Mouse (Mus musculus): Measurements from ENCODE around the gene Npepps.

Gene Npepps

DNA sequence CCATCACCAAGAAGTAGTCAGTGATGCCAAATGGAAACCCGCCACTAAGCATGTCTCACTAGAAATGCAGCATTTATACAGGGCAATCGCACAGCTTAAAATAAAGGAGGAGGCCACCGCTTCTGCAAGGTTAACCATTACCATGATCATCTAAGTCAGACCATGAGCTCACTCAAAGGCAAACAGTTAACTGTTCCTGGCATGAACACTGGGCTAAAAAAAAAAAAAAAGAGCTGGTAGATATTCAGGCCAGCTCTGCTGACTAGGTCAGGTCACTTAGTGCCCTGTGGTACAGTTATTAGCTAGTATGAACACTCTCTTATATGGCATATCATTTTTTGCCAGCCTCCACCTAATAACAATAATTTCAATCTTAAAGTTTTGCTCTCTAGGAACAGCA lies 98.0 kb downstream of the Npepps start:
- Histone ChIP-seq H3K27me3 (ENCODE audit: insufficient read depth, low read length) (no peaks in the 10 kb centered on the region), H3K4me1 (replicated peaks; ENCODE audit: low read depth, low read length) (peaks cover 87% of the 10 kb centered on the region), H3K36me3 (ENCODE audit: insufficient read depth, low read length) (peaks cover 93% of the 10 kb centered on the region), H3K9me3 (ENCODE audit: low read length) (no peaks in the 10 kb centered on the region), H3K4me3 (replicated peaks; ENCODE audit: low read length) (no peak overlapping the region)
- TF ChIP-seq CTCF (conservative IDR thresholded peaks at IDR 0.05; ENCODE audit: low read length) (no peak), NANOG (IDR thresholded peaks at IDR 0.05; ENCODE audit: borderline replicate concordance, low read length) (no peak), POU5F1 (IDR thresholded peaks at IDR 0.05; ENCODE audit: borderline replicate concordance, low read length) (no peak)

GRCm38 (mm10) chr11:97181061-97181460 lies 99.4 kb downstream of the Npepps start:
- Histone ChIP-seq H3K4me3 (replicated peaks; ENCODE audit: low read length) (no peak overlapping the region), H3K27me3 (ENCODE audit: insufficient read depth, low read length) (no peaks in the 10 kb centered on the region), H3K4me1 (replicated peaks; ENCODE audit: low read depth, low read length) (peaks cover 91% of the 10 kb centered on the region), H3K36me3 (ENCODE audit: insufficient read depth, low read length) (peaks cover 100% of the 10 kb centered on the region), H3K9me3 (ENCODE audit: low read length) (no peaks in the 10 kb centered on the region)
- TF ChIP-seq NANOG (IDR thresholded peaks at IDR 0.05; ENCODE audit: borderline replicate concordance, low read length): no peak
- TF ChIP-seq CTCF (conservative IDR thresholded peaks at IDR 0.05; ENCODE audit: low read length): no peak
- TF ChIP-seq POU5F1 (IDR thresholded peaks at IDR 0.05; ENCODE audit: borderline replicate concordance, low read length): no peak

GRCm38 (mm10) chr11:97178198-97178597 lies 102.2 kb downstream of the Npepps start:
- TF ChIP-seq POU5F1 (IDR thresholded peaks at IDR 0.05; ENCODE audit: borderline replicate concordance, low read length) (no peak), NANOG (IDR thresholded peaks at IDR 0.05; ENCODE audit: borderline replicate concordance, low read length) (no peak), CTCF (conservative IDR thresholded peaks at IDR 0.05; ENCODE audit: low read length) (no peak)
- H3K9me3 ChIP-seq (ENCODE audit: low read length): no peaks in the 10 kb centered on the region

GRCm38 (mm10) chr11:97176851-97177250 lies 103.6 kb downstream of the Npepps start:
- Histone ChIP-seq H3K9me3 (ENCODE audit: low read length) (no peaks in the 10 kb centered on the region), H3K27me3 (ENCODE audit: insufficient read depth, low read length) (no peaks in the 10 kb centered on the region), H3K36me3 (ENCODE audit: insufficient read depth, low read length) (peaks cover 100% of the 10 kb centered on the region), H3K4me1 (replicated peaks; ENCODE audit: low read depth, low read length) (peaks cover 84% of the 10 kb centered on the region), H3K4me3 (replicated peaks; ENCODE audit: low read length) (no peak overlapping the region)
- TF ChIP-seq CTCF (conservative IDR thresholded peaks at IDR 0.05; ENCODE audit: low read length) (peak; percentile 65), NANOG (IDR thresholded peaks at IDR 0.05; ENCODE audit: borderline replicate concordance, low read length) (no peak), POU5F1 (IDR thresholded peaks at IDR 0.05; ENCODE audit: borderline replicate concordance, low read length) (no peak)

More at GRCm38 (mm10) chr11:97178198-97178597, 102.2 kb downstream of the Npepps start:
- Histone ChIP-seq H3K27me3 (ENCODE audit: insufficient read depth, low read length) (no peaks in the 10 kb centered on the region), H3K4me1 (replicated peaks; ENCODE audit: low read depth, low read length) (peaks cover 89% of the 10 kb centered on the region), H3K36me3 (ENCODE audit: insufficient read depth, low read length) (peaks cover 100% of the 10 kb centered on the region), H3K4me3 (replicated peaks; ENCODE audit: low read length) (no peak overlapping the region)

DNA sequence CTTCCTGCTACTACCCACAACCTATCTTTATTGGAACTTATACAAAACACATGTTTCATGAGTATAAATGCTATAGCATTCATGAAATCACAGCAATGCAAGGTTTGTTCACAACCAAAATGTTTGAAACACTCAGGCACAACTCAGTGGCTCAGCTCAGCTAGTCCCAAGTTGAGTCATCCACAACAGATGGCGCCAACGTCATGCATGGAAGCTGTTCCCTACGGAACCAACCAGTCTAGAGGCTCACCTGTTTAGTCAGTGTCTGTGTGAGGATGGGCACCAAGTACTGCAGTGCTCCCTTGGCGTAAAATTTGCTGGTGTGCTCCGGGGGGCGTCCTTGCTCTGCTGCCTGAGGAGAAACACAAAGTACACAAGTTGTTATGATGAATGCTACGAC lies 104.9 kb downstream of the Npepps start:
- H3K9me3 ChIP-seq (ENCODE audit: low read length): no peaks in the 10 kb centered on the region
- no peak for TF ChIP-seq POU5F1 (IDR thresholded peaks at IDR 0.05; ENCODE audit: borderline replicate concordance, low read length)
- TF ChIP-seq CTCF (conservative IDR thresholded peaks at IDR 0.05; ENCODE audit: low read length): no peak
- TF ChIP-seq NANOG (IDR thresholded peaks at IDR 0.05; ENCODE audit: borderline replicate concordance, low read length): no peak
- H3K36me3 ChIP-seq (ENCODE audit: insufficient read depth, low read length): peaks cover 100% of the 10 kb centered on the region
- no peak overlapping the region for H3K4me3 ChIP-seq (replicated peaks; ENCODE audit: low read length)
- no peaks in the 10 kb centered on the region for H3K27me3 ChIP-seq (ENCODE audit: insufficient read depth, low read length)
- H3K4me1 ChIP-seq (replicated peaks; ENCODE audit: low read depth, low read length): peaks cover 75% of the 10 kb centered on the region

DNA sequence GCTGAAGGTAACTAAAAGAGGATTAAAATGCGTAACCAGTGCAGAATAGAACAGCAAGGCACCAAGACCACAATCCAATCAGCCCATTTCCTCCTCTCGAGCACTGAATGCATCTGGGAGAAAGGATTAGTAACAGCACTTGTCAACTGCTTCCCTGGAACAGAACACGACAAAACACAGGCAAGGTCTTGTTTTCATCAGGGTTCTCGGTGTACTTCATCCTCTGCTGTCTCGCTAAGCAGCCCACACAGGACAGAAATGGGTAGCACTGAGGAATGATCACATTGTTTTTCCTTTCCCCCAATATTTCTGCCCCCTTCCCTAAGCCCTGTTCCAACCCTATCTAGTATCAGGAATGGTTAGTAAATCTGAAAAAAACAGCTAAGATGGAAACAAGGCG lies 120.1 kb downstream of the Npepps start:
- peaks cover 27% of the 10 kb centered on the region for H3K4me1 ChIP-seq (replicated peaks; ENCODE audit: low read depth, low read length)
- H3K9me3 ChIP-seq (ENCODE audit: low read length): no peaks in the 10 kb centered on the region
- peaks cover 90% of the 10 kb centered on the region for H3K36me3 ChIP-seq (ENCODE audit: insufficient read depth, low read length)
- TF ChIP-seq POU5F1 (IDR thresholded peaks at IDR 0.05; ENCODE audit: borderline replicate concordance, low read length): no peak
- TF ChIP-seq CTCF (conservative IDR thresholded peaks at IDR 0.05; ENCODE audit: low read length): no peak
- no peak for TF ChIP-seq NANOG (IDR thresholded peaks at IDR 0.05; ENCODE audit: borderline replicate concordance, low read length)
- no peak overlapping the region for H3K4me3 ChIP-seq (replicated peaks; ENCODE audit: low read length)
- no peaks in the 10 kb centered on the region for H3K27me3 ChIP-seq (ENCODE audit: insufficient read depth, low read length)

DNA sequence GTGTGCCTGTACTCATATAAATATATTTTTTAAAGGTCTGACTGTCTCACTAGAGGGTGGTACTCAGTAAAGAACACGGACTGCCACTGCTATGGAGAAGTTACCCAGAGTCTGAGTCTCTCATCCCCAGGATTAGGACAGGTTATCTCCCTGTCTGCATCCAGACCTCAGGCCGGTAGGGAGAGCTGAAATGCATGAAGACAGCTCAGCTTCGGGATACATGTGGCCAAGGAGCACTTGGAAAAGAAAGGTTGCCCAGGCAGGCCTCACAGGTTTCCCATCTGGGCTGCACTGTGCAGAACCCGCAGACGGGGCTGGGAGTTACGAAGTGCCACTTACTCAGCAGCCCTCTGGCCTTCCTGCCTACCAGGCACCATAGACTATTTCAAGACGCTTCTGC lies 123.4 kb downstream of the Npepps start:
- no peaks in the 10 kb centered on the region for H3K9me3 ChIP-seq (ENCODE audit: low read length)
- peaks cover 74% of the 10 kb centered on the region for H3K36me3 ChIP-seq (ENCODE audit: insufficient read depth, low read length)
- peaks cover 10% of the 10 kb centered on the region; the same call in 1 of the 2 replicates for H3K27me3 ChIP-seq (ENCODE audit: insufficient read depth, low read length)
- H3K4me3 ChIP-seq (replicated peaks; ENCODE audit: low read length): no peak overlapping the region
- TF ChIP-seq CTCF (conservative IDR thresholded peaks at IDR 0.05; ENCODE audit: low read length) (no peak), NANOG (IDR thresholded peaks at IDR 0.05; ENCODE audit: borderline replicate concordance, low read length) (no peak), POU5F1 (IDR thresholded peaks at IDR 0.05; ENCODE audit: borderline replicate concordance, low read length) (no peak)
- H3K4me1 ChIP-seq (replicated peaks; ENCODE audit: low read depth, low read length): peaks cover 22% of the 10 kb centered on the region
